Mouse (Mus musculus) central nervous system, embryonic 18 days (tissue): ENCODE data around the gene Selenok. TPM values are rescaled to one million over a fixed set of nuclear protein-coding genes. Genes with fewer than 3 reads are reported as not detected.

Source experiments
- polyA plus RNA-seq: library from polyadenylated mRNA; depleted of rRNA; stranded (reverse); fragments of >200 nt; gene quantifications from 2 replicates; pipeline ENCODE4 v1.2.3, GENCODE M21; 2012; rRNA removed

Selenok gene
- polyA plus RNA-seq, result 185 and 191 TPM in 2 replicates

GRCm38 (mm10) chr14:29968075-29968821 lies at the start of gene Selenok:
Gene Selenok, plus strand, starts transcription at chr14:29968308.

GRCm38 (mm10) chr14:29978254-29979204 lies 10.4 kb downstream of the Selenok start, which contains the start of gene Actr8:
Gene Actr8, plus strand, starts transcription at chr14:29978337.

GRCm38 (mm10) chr14:30008733-30009575 lies 40.8 kb downstream of the Selenok start, which contains the start of the genes Il17rb and Chdh:
Gene Il17rb, minus strand, starts transcription at chr14:30008896.
Gene Chdh, plus strand, starts transcription at chr14:30009023.

Other genes with a start within 250 kb of the Selenok start
- 35.8 and 38.4 TPM in 2 replicates for gene Cacna2d3, start 246.4 kb upstream of the Selenok start, polyA plus RNA-seq
- gene Actr8, start 10.0 kb downstream of the Selenok start, polyA plus RNA-seq, result 55.7 and 56.6 TPM in 2 replicates
- gene Il17rb, start 40.6 kb downstream of the Selenok start, polyA plus RNA-seq, result 2.0 and 2.6 TPM in 2 replicates
- gene Chdh, start 40.7 kb downstream of the Selenok start, polyA plus RNA-seq, result 0.80 and 1.0 TPM in 2 replicates